Mouse (Mus musculus) Muller cell, postnatal 12 days (primary cell): Measurements from ENCODE around the gene Fbxo39.
"Not testable (repeated sequence)": the region's sequence is repeated elsewhere in the genome, so short reads cannot be mapped to it uniquely, and the experiment has no call there.

Experiments used
- DNase-seq: peaks from one replicate; pipeline ENCODE4 v3.0.0-alpha.2; 2015; ENCODE audit errors: inconsistent ontology term

Fbxo39 gene

GRCm38 (mm10) chr11:72311355-72312001 is 2.8 kb upstream of the Fbxo39 start:
- DNase-seq, result no peak

- no peak for DNase-seq
These were observed 3.8 kb downstream of the Fbxo39 start for GRCm38 (mm10) chr11:72318026-72318425.

- no peak for DNase-seq
These were observed 10.2 kb downstream of the Fbxo39 start for GRCm38 (mm10) chr11:72324431-72324830.

DNA sequence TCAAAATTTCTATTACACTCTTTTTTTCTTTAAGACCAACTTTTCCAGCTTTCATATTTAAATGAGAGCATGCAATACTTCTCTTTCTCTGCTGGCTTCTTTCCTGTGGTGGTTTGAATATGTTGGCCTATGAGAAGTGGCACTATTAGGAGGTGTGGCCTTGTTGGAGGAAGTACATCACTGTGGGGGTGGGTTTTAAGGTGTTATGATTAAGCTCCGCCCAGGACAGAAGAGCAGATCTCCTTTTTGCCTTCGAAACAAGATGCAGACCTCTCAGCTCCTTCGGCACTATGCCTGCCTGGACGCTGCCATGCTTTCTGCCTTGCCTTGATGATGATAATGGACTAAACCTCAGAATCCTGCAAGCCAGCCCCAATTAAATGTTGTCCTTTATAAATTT is 11.5 kb downstream of the Fbxo39 start:
- no peak for DNase-seq

- peak; percentile 71 for DNase-seq
These were observed 18.9 kb downstream of the Fbxo39 start for GRCm38 (mm10) chr11:72332951-72333667.

DNA sequence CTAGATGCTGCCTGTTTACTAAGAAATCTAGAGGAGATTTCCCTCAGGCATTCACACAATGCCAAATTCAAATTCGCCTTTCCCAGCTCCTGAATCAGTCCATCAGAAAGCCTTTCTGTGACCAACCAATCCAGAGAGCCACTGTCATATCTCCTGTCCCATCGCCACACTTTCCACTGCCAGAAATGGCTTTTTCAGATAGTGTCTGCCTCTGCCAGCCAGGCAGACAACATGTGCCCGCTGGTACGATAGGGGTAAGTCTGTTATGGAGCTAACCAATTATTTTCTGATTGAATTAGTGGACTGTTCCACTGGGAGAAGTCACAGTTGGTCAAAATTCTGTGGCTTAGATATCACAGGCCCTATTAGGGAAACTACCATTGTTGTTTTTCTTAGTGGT is 20.4 kb downstream of the Fbxo39 start:
- no peak for DNase-seq

- DNase-seq, result no peak
These were observed 22.5 kb downstream of the Fbxo39 start for GRCm38 (mm10) chr11:72336726-72337125.

DNA sequence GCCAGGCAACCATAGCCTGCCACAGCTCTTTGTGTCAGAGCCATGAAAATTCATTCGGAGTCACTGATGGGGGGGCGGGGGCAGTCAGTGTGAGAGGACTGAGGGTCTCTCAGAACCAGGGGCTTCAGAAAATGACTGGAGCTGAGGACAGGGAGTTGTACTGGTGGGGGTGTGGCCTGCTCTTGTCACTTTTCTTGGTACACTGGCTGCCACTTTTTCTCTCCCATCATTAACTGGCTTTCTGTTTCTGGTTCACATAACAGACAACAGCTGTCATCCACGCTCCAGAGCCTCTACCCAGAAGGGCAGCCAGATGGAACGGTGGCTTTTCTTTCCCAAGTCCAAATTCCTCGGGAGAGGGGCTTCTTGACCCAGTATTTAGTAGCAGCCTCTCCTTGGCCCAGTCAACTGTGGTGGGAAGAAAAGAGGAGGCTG is 24.2 kb downstream of the Fbxo39 start:
- DNase-seq, result peak; percentile 61

DNA sequence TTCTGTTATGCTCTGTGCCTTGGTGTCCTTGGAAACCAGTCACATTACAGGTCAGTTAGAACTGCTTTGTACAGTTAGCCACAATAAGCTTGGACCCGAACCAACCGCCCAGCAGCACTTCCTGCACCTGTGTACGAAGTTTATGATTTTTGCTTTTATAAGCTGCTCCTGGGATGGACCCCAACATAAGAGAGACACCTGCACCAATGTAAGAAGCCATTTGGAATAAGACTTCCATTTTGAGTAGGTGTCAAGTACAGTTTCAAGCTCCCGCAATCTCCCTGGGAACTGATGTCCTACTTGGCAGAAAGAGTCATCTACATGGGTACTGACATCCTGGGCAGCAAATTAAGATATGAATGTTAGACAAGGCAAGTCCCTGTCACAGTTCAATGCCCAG is 25.5 kb downstream of the Fbxo39 start:
- no peak for DNase-seq

- DNase-seq, result no peak
These were observed 28.4 kb downstream of the Fbxo39 start for GRCm38 (mm10) chr11:72342549-72343237.

DNA sequence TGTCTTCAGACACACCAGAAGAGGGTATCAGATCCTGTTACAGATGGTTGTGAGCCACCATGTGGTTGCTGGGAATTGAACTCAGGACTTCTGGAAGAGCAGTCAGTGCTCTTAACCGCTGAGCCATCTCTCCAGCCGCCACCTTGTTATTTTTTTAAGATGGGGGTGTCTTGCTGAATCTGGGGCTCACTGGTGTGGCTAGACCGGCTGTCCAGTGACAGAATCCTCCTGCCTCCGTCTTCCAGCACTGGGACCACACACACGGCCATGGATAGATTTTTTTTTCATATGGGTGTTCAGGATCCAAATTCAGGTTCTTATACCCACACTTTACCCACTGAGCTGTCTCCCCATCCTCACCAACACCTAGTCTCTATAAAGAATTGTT is 29.0 kb downstream of the Fbxo39 start:
- not testable (repeated sequence) for DNase-seq

DNA sequence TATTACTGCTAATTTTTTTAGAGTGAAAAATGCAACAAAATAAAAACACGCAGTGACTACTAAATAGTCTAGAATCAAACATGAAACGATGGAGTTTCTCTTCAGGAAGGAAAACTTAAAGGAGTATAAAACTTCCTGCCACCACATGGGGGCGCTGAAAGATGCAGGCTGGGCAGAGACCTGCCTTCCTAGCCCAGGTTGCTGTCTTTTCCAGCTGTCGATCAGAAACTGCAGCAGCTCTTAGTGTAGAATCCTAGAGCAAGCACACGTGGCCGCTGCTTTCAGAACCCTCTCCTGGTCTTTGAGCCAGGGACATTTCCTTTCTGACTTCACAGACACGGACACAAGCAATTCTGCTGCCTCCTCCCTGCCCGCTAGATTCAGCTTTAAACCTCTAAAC is 29.7 kb downstream of the Fbxo39 start:
- no peak for DNase-seq

DNA sequence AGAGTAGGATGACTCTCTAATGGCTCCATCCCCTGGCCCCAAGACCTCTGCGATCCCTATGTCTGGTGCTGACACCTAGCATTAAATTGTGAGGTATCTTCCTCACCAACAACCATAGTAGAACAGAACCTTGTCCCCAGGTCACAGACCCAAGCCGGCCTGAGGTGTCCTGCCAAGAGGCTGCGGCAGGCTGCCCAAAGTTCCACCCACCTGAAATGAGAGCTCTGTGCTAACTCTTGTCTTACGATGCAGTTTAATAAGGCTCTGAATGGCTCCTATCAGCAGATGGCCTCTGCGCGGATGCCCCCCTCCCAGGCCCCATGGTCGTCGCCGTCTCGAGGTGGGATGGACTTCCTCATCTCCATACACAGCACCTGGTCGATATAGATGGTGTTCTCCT is 30.2 kb downstream of the Fbxo39 start:
- no peak for DNase-seq

DNA sequence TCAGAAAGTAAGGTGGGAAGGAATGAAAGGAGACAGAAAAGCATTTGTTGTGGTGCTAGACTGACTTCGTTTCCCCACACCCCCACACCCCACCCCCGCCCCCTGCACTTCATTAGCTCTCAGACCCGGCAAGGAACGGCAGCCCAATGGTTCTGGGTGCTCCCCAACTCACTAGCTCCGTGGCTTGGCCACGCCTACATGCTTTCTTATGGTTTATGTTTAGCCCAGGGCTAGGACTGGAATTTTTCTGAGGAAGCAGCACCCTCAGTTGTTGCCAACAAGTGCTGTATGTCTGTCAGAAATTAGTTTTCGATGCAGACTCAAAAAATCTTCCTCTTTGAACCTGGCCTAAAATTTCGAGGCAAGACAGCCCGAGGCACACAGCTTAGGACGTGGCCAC is 34.3 kb downstream of the Fbxo39 start:
- DNase-seq, result no peak

DNA sequence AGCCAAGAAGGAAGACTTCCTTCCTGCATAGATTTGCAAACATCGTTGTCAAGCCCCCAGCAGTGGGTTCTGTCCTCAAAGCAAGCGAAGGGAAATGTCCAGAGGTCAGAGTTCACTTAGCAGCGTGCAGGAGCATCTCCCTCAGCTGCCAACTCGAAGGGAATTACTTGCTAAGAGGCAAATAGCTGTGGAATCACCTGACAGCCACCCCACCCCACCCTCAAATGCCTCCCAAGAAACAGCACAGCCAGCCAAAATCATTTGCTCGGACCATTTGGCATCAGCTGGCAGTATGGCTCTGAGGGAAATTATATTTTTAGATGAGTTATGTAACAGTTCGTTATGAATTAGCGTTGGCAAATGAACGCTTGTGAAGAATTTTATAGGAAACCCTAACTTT is 34.8 kb downstream of the Fbxo39 start:
- peak; percentile 56 for DNase-seq

DNA sequence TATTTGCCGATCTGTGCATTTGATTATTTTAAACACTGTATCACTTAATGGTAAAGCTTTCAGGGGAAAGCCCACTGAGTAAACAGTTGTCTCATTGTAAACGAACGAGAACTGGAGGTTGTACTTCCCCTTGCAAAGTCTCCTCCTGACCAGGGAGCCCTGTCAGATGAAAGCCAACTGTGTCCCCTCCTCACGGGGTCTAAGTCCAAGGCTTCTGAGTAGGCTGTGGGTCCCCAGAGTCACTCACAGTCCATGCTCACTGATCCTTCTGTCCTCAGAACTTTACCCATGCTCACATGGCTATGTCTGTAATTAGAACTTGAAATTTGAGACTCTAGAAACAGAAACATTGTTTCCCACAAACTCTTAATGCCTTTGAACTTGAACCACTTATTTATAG is 35.4 kb downstream of the Fbxo39 start:
- DNase-seq, result no peak

DNA sequence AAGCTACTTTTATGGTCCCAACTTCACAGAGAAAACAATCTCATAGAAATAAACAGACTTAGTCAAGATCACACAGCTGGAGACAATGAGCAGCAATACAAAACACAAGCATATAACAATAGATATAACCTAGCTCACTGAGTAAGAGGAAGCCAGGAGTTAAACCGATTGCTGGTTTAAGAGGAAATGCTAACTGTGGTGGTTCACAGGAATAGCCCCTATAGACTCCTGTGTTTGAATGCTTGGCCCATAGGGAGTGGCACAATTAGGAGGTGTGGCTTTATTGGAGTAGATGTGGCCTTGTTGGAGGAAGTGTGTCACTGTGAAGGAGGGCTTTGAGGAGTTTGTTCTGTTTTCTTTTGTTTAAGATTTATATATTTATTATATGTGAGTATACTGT is 38.0 kb downstream of the Fbxo39 start:
- DNase-seq, result no peak

GRCm38 (mm10) chr11:72353186-72353585 is 38.9 kb downstream of the Fbxo39 start:
- DNase-seq, result no peak

- peak; percentile 60 for DNase-seq
These were observed 40.9 kb downstream of the Fbxo39 start for GRCm38 (mm10) chr11:72354971-72355728.

- DNase-seq, result peak; percentile 68
These were observed 47.4 kb downstream of the Fbxo39 start for GRCm38 (mm10) chr11:72361385-72362346.

- DNase-seq, result no peak
These were observed 48.1 kb downstream of the Fbxo39 start, which contains the start of gene Tekt1 for GRCm38 (mm10) chr11:72362347-72362741. Tekt1 (minus strand) TSS chr11:72362442.
